Mouse (Mus musculus) embryonic facial prominence, embryonic 15.5 days (tissue): ENCODE results near the gene Hspa2. TPM values are rescaled to one million over a fixed set of nuclear protein-coding genes. Genes with fewer than 3 reads are reported as not detected.

Experiments
- ATAC-seq: fragments of 200-750 bp; cut with Nextera tagmentation; 2 replicates; pipeline ENCODE4 v1.8.0; 2017; ENCODE audit warnings: low read depth, moderate TSS enrichment; ENCODE audit not compliant: insufficient number of reproducible peaks, low FRiP score, low TSS enrichment
- H3K27ac ChIP-seq: fragments of 300-500 bp; sonication (generic); replicated peaks from 2 replicates; pipeline ENCODE4 v1.5.1; 2015; ENCODE audit warnings: mild to moderate bottlenecking, inconsistent platforms
- H3K27me3 ChIP-seq: fragments of 300-500 bp; sonication (generic); 2 replicates; pipeline ENCODE4 v1.6.1; 2015; ENCODE audit warnings: inconsistent platforms
- H3K36me3 ChIP-seq: fragments of 300-500 bp; sonication (generic); 2 replicates; pipeline ENCODE4 v1.6.1; 2015; ENCODE audit warnings: mild to moderate bottlenecking, inconsistent platforms
- H3K4me1 ChIP-seq: fragments of 300-500 bp; sonication (generic); 2 replicates; pipeline ENCODE4 v1.6.1; 2015; ENCODE audit warnings: inconsistent platforms
- H3K4me2 ChIP-seq: fragments of 300-500 bp; sonication (generic); replicated peaks from 2 replicates; pipeline ENCODE4 v1.6.1; 2015; ENCODE audit warnings: mild to moderate bottlenecking, inconsistent platforms
- H3K4me3 ChIP-seq: fragments of 300-500 bp; sonication (generic); replicated peaks from 2 replicates; pipeline ENCODE4 v1.5.1; 2015; ENCODE audit warnings: mild to moderate bottlenecking, inconsistent platforms
- H3K9ac ChIP-seq: fragments of 300-500 bp; sonication (generic); 2 replicates; pipeline ENCODE4 v1.6.1; 2015; ENCODE audit warnings: inconsistent platforms
- H3K9me3 ChIP-seq: fragments of 300-500 bp; sonication (generic); replicated peaks from 2 replicates; pipeline ENCODE4 v1.6.1; 2016; ENCODE audit warnings: inconsistent platforms
- WGBS: fragments of 180-500 bp; shearing (Covaris S2); methylation state at CpG from one replicate; pipeline ENCODE4 v1.1.7; 2015; 5-methylcytosine and 5-hydroxymethylcytosine counted together
- polyA plus RNA-seq: library from polyadenylated mRNA; unstranded; fragments of >200 nt; fragmentation: Nextera tagmentation; extraction: Ambion mirVana; gene quantifications from 2 replicates; pipeline ENCODE4 v1.2.1, GENCODE M21; 2015

The Hspa2 gene
- polyA plus RNA-seq = 13.3 and 18.4 TPM in 2 replicates

DNA sequence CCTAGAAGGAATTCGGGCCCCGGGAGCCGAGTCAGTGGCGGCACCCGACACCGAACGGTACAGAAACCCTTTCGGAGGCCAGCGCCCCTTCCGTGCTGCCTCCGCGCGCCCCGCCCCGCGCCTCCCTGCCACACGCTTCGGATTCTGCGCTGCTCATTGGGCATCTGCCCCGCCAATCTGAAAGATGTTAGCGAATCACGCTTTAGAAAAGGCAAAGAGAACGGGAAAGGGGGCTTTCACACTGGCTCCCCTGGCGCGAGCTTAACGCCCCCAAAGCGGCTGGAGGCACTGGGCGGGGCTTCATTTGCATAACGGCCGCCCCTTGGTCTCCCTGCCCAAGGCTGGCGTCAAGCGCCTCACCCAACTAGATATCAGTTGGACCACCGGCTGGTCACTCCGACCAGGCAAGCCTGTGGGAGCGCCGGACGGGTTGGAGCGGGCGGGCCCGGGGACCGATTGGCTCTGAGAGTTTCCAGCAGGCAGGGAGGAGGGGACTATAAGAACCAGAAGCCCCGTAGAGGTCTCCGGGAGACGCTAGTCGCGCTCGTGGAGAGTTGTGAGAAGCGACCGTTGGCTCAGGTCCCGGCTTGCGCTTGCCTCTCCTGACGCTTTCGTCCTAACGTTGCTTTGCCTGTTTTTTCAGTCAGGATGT is at the start of gene Hspa2:
TSS of gene Hspa2 (plus strand) at position 291 of the 652 bp plus-strand sequence.
- under 1% methylated on average over 54 of the region's 54 CpGs for WGBS
- ATAC-seq = peak; percentile 96
- peak within 1 kb of the TSS; percentile 97 for H3K27ac ChIP-seq

DNA sequence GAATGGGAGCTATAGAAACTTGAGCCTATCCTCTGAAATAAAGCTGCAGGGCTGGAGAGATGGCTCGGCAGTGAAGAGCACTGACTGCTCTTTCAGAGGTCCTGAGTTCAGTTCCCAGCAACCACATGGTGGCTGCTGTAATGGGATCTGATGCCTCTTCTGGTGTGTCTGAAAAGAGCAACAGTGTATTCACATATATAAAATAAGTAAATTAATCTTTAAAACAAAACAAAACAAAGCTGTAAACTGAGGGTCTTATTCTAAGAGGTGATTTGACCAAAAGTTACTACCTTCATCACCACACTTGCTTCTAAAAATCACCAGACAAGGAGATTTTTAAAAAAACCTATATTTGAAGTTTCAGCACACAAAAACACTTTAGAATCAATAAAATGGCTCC is 43.1 kb upstream of the Hspa2 start:
- Histone ChIP-seq H3K27me3 (no peaks in the 10 kb centered on the region), H3K27ac (no peak overlapping the region), H3K9ac (no peak overlapping the region), H3K36me3 (no peaks in the 10 kb centered on the region), H3K4me1 (peaks cover 5% of the 10 kb centered on the region; the same call in 1 of the 2 replicates), H3K9me3 (no peaks in the 10 kb centered on the region), H3K4me2 (no peak overlapping the region), H3K4me3 (no peak overlapping the region)
- 51% methylated on average over 1 of the region's 1 CpGs for WGBS
- no peak for ATAC-seq

More for the DNA sequence above, at the start of gene Hspa2:
- Histone ChIP-seq H3K36me3 (no peaks in the 10 kb centered on the region), H3K4me3 (peak within 1 kb of the TSS; percentile 77), H3K9ac (peak within 1 kb of the TSS; percentile 63), H3K4me2 (peak within 1 kb of the TSS; percentile 91), H3K4me1 (peaks cover 26% of the 10 kb centered on the region), H3K27me3 (peaks cover 31% of the 10 kb centered on the region), H3K9me3 (no peaks in the 10 kb centered on the region)

DNA sequence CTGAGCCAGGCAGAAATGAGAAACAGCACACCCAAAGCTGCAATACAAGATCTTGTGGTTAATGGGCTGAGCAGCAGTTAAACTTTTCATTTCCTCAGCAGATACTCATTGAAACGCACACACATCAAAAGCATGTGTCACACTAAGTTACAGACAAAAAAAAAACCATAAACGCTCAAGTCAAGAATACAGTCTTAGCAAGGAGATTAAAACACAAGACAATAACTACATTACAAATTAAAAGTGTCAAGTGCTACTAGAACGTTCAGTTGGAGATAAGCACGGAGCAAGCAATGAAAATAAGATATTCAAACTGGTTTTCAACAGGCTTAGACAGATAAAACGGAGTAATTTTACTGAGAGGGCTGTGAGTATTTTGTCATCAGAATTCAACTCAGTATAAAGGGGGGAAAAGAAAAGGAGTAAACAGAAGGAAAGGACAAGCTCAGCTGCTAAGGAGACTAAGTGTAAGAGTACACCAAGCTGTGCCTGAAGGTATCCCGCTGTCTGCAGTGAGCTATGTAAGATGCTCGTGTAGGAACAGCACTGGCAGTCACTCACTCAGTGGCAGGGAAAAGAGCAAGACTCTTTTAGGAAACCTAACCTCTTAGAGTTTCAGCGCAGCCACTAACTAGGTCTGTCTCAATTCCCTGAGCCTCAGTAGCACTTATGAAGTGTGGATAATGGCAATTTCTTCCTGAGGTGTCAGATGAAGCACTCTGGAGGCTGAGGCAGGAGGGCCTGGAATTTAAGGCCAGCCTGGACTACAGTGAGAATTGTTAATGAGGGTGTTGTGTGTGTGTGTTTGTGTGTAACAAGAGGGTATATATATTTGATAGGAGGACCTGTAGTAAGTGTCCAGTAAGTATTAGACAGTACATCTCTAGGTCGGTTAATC is 42.3 kb upstream of the Hspa2 start:
- Histone ChIP-seq H3K27ac (0 out of 2 replicates have a peak overlapping the region, but pooled peaks have one; percentile 7), H3K4me3 (no peak overlapping the region), H3K9ac (no peak overlapping the region), H3K4me1 (peaks cover 5% of the 10 kb centered on the region; the same call in 1 of the 2 replicates), H3K9me3 (no peaks in the 10 kb centered on the region), H3K4me2 (no peak overlapping the region), H3K36me3 (no peaks in the 10 kb centered on the region), H3K27me3 (no peaks in the 10 kb centered on the region)
- no peak for ATAC-seq
- WGBS = 40% methylated on average over 9 of the region's 9 CpGs

DNA sequence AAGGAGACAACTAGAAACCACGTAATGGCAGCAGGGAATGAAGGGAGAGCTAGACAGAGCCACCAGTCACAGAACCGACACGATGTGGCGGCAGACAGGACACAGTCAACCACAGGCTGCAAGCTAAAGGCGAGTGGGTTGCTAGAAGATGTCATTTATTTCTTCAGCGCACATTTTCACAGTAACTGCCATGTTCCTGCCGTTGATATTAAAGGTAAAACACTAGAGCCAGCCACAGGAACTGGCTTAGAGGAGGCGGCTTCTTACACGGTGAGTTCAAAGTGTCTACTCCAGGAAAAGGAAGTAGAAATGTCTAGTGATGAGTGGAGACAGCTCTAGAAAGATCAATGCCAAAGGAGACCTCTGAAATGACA is 41.7 kb upstream of the Hspa2 start:
- Histone ChIP-seq H3K27me3 (no peaks in the 10 kb centered on the region), H3K27ac (no peak overlapping the region)
- 78% methylated on average over 9 of the region's 9 CpGs for WGBS

DNA sequence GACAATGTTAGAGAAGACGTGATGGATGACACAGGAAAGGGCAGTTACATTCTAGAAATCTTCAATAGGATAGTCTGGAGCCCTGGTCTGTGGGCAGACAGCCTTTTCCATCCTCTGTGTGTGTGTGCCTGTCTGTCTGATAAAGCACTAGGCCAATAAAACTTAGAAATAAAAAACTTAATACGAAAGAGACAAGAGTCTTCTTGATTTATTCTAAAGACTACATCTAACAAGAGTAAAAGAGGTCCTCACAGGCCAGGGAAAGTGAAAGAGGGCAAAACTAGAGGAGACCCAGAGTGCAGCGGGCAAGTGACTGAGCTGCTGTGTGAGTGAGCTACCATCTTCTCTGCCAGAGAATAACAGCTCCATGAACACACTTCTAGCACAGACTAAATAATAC is 37.7 kb upstream of the Hspa2 start:
- H3K36me3 ChIP-seq = no peaks in the 10 kb centered on the region
- peaks cover 28% of the 10 kb centered on the region for H3K4me1 ChIP-seq
- no peak overlapping the region for H3K9ac ChIP-seq
- ATAC-seq = no peak
- H3K27ac ChIP-seq = no peak overlapping the region
- 86% methylated on average over 3 of the region's 3 CpGs for WGBS
- no peak overlapping the region for H3K4me3 ChIP-seq
- no peak overlapping the region for H3K4me2 ChIP-seq
- H3K9me3 ChIP-seq = no peaks in the 10 kb centered on the region
- no peaks in the 10 kb centered on the region for H3K27me3 ChIP-seq

More for the DNA sequence above, 41.7 kb upstream of the Hspa2 start:
- Histone ChIP-seq H3K4me2 (no peak overlapping the region), H3K9ac (no peak overlapping the region), H3K4me1 (peaks cover 10% of the 10 kb centered on the region), H3K36me3 (no peaks in the 10 kb centered on the region), H3K4me3 (no peak overlapping the region), H3K9me3 (no peaks in the 10 kb centered on the region)
- no peak for ATAC-seq

DNA sequence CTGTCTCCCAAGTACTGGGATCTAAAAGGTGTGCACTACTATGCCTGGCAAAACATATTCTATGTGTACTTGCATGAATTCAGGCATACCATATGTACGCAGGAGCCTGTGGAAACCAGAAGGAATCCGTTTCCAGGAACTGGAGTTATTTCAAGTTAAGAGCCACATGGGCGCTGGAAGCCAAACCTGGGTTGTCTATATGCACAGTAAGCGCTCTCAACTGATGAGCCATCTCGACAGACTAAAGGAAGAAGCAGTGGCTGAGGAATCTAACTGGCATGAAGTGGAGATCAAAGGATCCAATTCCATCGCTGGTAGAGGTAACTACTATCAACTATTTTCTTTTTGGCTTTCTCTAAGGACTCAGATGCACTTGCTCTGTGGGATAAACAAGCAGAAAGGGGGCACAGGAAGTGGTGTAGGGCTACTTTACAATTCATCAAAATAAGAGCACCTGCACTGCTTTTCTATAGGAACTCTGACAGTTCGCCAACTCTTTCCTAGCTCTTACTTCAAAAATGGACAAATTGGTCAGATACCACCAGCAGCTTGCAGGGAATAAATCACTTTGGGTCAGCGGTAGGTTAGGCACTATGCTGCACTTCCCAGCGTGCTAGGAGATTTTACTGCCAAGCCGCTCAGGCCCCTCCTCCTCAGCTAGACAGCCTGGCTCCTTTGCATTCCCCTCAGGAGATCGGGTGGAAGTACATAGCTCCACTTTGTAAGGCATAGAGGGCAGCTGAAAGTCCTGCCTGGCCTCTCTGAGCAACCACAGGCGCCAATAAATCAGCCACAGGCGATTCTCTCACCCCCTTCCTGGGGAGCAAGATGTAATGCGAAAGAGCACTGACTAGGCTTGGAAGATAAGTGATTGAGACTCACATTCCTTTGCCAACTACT is 36.6 kb upstream of the Hspa2 start:
- Histone ChIP-seq H3K4me3 (peak overlapping the region; percentile 93), H3K4me1 (peaks cover 33% of the 10 kb centered on the region), H3K4me2 (peak overlapping the region; percentile 76), H3K36me3 (no peaks in the 10 kb centered on the region), H3K27ac (peak overlapping the region; percentile 100; the same call in 1 of the 2 replicates), H3K9ac (peak overlapping the region; percentile 98; the same call in 1 of the 2 replicates), H3K27me3 (no peaks in the 10 kb centered on the region), H3K9me3 (no peaks in the 10 kb centered on the region)
- WGBS = 23% methylated on average over 14 of the region's 14 CpGs
- ATAC-seq = no peak

DNA sequence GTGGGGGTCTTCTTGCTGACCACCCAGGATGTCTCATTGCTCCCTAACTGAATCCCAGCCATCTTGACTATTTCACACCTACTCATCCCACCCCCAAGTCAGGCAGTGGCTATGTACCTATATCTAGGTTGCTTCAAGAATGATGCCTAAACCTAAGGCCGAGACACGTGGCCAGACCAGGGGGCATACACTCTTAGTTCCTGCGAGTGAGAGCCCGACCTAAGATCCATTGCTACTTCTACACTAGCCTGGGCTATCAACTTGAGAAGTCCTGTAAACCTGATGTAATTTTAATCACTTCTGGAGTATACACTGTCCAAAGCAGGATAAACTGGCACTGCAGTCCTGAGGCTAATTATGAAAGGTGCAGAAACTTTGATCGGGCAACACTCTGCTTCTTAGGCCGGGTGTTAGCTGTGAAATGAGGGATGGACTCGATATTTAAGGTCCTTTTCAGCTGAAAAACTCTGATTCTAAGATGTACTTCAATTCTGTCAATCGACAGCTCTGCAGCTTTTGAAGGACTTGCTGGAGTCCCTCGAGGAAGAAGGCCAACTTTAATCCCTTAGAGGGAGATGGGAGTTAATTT is 35.7 kb upstream of the Hspa2 start:
- peak overlapping the region; percentile 76 for H3K4me2 ChIP-seq
- H3K36me3 ChIP-seq = no peaks in the 10 kb centered on the region
- no peaks in the 10 kb centered on the region for H3K9me3 ChIP-seq
- WGBS = 10% methylated on average over 9 of the region's 9 CpGs
- H3K27me3 ChIP-seq = no peaks in the 10 kb centered on the region
- ATAC-seq = no peak
- peak overlapping the region; percentile 93 for H3K4me3 ChIP-seq
- H3K4me1 ChIP-seq = peaks cover 41% of the 10 kb centered on the region
- peak overlapping the region; percentile 100 for H3K27ac ChIP-seq
- H3K9ac ChIP-seq = peak overlapping the region; percentile 98

DNA sequence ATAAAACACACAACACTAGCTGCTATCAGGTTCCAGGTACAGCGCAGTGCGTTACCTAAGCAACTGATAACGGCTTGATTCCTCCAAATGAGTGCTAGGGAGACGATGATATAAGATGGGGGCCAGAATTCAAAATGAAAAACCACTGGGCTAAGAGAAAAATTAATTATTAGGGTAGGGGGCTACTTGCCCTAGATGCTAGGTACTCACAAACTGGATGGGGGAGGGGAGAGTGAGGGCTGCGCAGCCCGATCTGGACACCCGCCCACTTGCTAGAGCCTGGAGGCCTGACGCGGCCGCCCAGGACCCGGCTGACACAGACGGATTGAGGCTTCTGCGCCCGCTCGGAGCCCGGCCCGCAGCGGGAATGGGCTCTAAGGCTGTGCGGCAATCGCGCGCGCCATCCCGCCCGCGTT is 35.2 kb upstream of the Hspa2 start:
- Histone ChIP-seq H3K27ac (peak overlapping the region; percentile 100), H3K4me2 (peak overlapping the region; percentile 76), H3K4me3 (peak overlapping the region; percentile 93), H3K4me1 (peaks cover 41% of the 10 kb centered on the region), H3K9ac (peak overlapping the region; percentile 98), H3K36me3 (no peaks in the 10 kb centered on the region), H3K9me3 (no peaks in the 10 kb centered on the region), H3K27me3 (no peaks in the 10 kb centered on the region)
- 1% methylated on average over 26 of the region's 26 CpGs for WGBS
- ATAC-seq = peak; percentile 4; the same call in 1 of the 2 replicates

DNA sequence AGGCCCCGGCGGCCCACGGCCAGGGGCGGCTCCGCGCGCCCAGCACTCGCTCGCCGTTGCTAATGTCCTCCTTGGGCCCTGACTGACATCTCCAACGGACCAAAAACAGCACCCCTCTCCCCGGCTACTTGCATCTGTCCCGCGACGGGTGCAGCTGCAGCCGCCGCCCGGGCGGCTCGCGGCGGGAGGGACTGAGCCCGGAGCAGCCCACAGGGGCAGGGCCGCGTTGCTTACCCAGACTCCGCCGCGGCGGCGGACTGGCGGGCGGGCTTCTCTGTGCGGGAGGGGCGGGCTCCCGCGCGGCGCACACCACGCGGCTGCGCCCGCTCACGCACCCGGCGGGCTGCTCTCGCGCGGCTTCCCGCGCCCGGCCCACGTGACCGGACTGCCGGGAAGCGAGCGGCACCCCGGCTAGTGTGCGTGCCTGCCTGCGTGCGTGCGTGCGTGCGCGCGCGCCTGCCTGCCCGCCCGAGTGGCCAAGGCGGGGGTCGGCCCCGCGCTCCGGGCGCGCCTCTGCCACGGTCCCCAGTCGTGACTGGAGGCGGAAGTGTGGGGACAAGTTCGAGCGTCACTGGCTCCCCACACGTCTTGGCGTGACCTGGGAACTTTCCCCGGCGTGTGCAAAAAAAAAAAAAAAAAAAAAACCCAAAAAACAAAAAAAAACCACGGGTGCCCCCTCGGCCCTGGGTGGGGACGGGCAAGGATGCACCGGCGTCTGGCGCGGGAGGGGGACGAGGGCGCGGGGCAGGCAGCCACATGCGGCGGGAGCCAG is 34.6 kb upstream of the Hspa2 start, which contains the start of gene Zbtb25:
TSS of gene Zbtb25 (minus strand) at position 397 of the 772 bp plus-strand sequence.
- Histone ChIP-seq H3K4me2 (peak within 1 kb of the TSS; percentile 76), H3K4me1 (peaks cover 45% of the 10 kb centered on the region), H3K9me3 (no peaks in the 10 kb centered on the region), H3K27me3 (no peaks in the 10 kb centered on the region), H3K36me3 (no peaks in the 10 kb centered on the region), H3K9ac (peak within 1 kb of the TSS; percentile 98), H3K4me3 (peak within 1 kb of the TSS; percentile 93), H3K27ac (peak within 1 kb of the TSS; percentile 100)
- WGBS = under 1% methylated on average over 96 of the region's 96 CpGs
- peak; percentile 84 for ATAC-seq
